Mouse (Mus musculus) neural tube, embryonic 15.5 days (tissue): ENCODE measurements around the gene Helb. TPM values are rescaled to one million over a fixed set of nuclear protein-coding genes. Genes with fewer than 3 reads are reported as not detected.

Experiments
- ATAC-seq: fragments of 200-750 bp; cut with Nextera tagmentation; 2 replicates; pipeline ENCODE4 v1.8.0; 2017; ENCODE audit warnings: mild to moderate bottlenecking, moderate TSS enrichment, moderate library complexity; ENCODE audit not compliant: low FRiP score
- H3K27ac ChIP-seq: fragments of 300-500 bp; sonication (generic); replicated peaks from 2 replicates; pipeline ENCODE4 v1.5.1; 2015; ENCODE audit warnings: mild to moderate bottlenecking, inconsistent platforms
- H3K27me3 ChIP-seq: fragments of 300-500 bp; sonication (generic); replicated peaks from 2 replicates; pipeline ENCODE4 v1.6.1; 2015; ENCODE audit warnings: inconsistent platforms
- H3K36me3 ChIP-seq: fragments of 300-500 bp; sonication (generic); 2 replicates; pipeline ENCODE4 v1.6.1; 2015; ENCODE audit warnings: inconsistent platforms
- H3K4me1 ChIP-seq: fragments of 300-500 bp; sonication (generic); 2 replicates; pipeline ENCODE4 v1.6.1; 2015; ENCODE audit warnings: inconsistent platforms
- H3K4me2 ChIP-seq: fragments of 300-500 bp; sonication (generic); 2 replicates; pipeline ENCODE4 v1.6.1; 2015; ENCODE audit warnings: inconsistent platforms, mild to moderate bottlenecking, moderate library complexity
- H3K4me3 ChIP-seq: fragments of 300-500 bp; sonication (generic); replicated peaks from 2 replicates; pipeline ENCODE4 v1.5.1; 2015; ENCODE audit warnings: mild to moderate bottlenecking, inconsistent platforms
- H3K9ac ChIP-seq: fragments of 300-500 bp; sonication (generic); replicated peaks from 2 replicates; pipeline ENCODE4 v1.6.1; 2015; ENCODE audit warnings: mild to moderate bottlenecking, inconsistent platforms
- H3K9me3 ChIP-seq: fragments of 300-500 bp; sonication (generic); replicated peaks from 2 replicates; pipeline ENCODE4 v1.6.1; 2016; ENCODE audit warnings: inconsistent platforms
- WGBS: fragments of 180-500 bp; shearing (Covaris S2); methylation state at CpG from one replicate; pipeline ENCODE4 v1.1.7; 2015; ENCODE audit warnings: mixed read lengths; 5-methylcytosine and 5-hydroxymethylcytosine counted together
- polyA plus RNA-seq: library from polyadenylated mRNA; unstranded; fragments of >200 nt; fragmentation: Nextera tagmentation; extraction: Ambion mirVana; gene quantifications from 2 replicates; pipeline ENCODE4 v1.2.1, GENCODE M21; 2015

Helb gene
- polyA plus RNA-seq: 2.6 and 3.5 TPM in 2 replicates

- peaks cover 9% of the 10 kb centered on the region for H3K4me1 ChIP-seq
- H3K27me3 ChIP-seq: no peaks in the 10 kb centered on the region
- H3K9ac ChIP-seq: peak within 1 kb of the TSS; percentile 65
- peak within 1 kb of the TSS; percentile 74 for H3K27ac ChIP-seq
- peak within 1 kb of the TSS; percentile 74 for H3K4me3 ChIP-seq
- ATAC-seq: peak; percentile 99
- H3K36me3 ChIP-seq: no peaks in the 10 kb centered on the region
- under 1% methylated on average over 55 of the region's 55 CpGs for WGBS
- H3K9me3 ChIP-seq: no peaks in the 10 kb centered on the region
- H3K4me2 ChIP-seq: peak within 1 kb of the TSS; percentile 84
These were observed at the start of gene Helb for GRCm38 (mm10) chr10:120112507-120113396. Gene Helb (minus strand): TSS chr10:120112987.

DNA sequence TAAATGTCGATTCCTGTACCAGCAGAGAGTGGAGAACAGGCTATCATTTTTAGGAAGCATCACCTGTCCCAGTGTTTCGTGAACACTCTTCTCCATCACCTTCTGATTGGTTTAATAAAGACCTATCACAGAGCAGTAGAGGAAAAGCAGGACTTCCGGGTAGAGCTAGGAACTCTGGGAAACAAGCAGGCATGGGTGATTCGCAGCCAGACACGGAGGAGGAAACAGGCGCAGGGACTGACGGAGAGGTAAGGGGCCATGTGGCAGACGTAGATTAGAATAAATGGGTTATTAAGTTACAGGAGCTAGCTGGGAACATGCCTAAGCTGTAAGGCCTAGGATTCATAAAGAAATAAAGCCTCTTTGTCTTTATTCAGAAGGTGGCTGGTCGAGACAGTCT is 47.7 kb upstream of the Helb start:
- Histone ChIP-seq H3K4me3 (no peak overlapping the region), H3K9ac (no peak overlapping the region), H3K27me3 (no peaks in the 10 kb centered on the region), H3K36me3 (no peaks in the 10 kb centered on the region), H3K9me3 (no peaks in the 10 kb centered on the region), H3K4me2 (no peak overlapping the region), H3K27ac (no peak overlapping the region), H3K4me1 (no peaks in the 10 kb centered on the region)
- ATAC-seq: no peak
- 83% methylated on average over 9 of the region's 9 CpGs for WGBS

DNA sequence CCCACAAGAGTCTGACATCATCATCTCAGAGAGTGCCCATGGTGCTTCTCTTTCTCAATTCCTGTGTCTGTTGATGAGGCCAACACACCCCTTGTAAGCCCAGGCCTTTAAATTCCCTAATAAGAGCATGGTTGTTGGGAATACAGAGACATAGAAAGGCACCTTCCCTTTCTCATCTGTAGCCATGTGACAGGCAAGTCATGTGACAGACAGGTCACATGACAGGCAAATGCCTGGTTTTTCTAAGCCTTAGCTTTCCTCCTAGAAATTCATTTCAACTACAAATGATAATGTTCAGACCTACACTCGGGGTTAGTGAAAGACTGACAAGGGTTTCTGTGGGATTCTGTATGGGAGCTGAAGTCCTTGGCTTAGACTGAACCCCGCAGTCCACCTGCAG is 41.1 kb upstream of the Helb start:
- no peak overlapping the region for H3K27ac ChIP-seq
- H3K36me3 ChIP-seq: no peaks in the 10 kb centered on the region
- H3K9ac ChIP-seq: no peak overlapping the region
- no peaks in the 10 kb centered on the region for H3K4me1 ChIP-seq
- H3K27me3 ChIP-seq: no peaks in the 10 kb centered on the region
- H3K4me2 ChIP-seq: no peak overlapping the region
- no peak overlapping the region for H3K4me3 ChIP-seq
- no peaks in the 10 kb centered on the region for H3K9me3 ChIP-seq
- 84% methylated on average over 2 of the region's 2 CpGs for WGBS
- ATAC-seq: no peak

- Histone ChIP-seq H3K27me3 (no peaks in the 10 kb centered on the region), H3K9me3 (no peaks in the 10 kb centered on the region), H3K9ac (no peak overlapping the region), H3K4me1 (no peaks in the 10 kb centered on the region), H3K4me3 (no peak overlapping the region), H3K27ac (no peak overlapping the region), H3K4me2 (no peak overlapping the region), H3K36me3 (no peaks in the 10 kb centered on the region)
- ATAC-seq: no peak
- WGBS: 94% methylated on average over 7 of the region's 7 CpGs
These were observed 38.9 kb upstream of the Helb start for GRCm38 (mm10) chr10:120151672-120152071.

DNA sequence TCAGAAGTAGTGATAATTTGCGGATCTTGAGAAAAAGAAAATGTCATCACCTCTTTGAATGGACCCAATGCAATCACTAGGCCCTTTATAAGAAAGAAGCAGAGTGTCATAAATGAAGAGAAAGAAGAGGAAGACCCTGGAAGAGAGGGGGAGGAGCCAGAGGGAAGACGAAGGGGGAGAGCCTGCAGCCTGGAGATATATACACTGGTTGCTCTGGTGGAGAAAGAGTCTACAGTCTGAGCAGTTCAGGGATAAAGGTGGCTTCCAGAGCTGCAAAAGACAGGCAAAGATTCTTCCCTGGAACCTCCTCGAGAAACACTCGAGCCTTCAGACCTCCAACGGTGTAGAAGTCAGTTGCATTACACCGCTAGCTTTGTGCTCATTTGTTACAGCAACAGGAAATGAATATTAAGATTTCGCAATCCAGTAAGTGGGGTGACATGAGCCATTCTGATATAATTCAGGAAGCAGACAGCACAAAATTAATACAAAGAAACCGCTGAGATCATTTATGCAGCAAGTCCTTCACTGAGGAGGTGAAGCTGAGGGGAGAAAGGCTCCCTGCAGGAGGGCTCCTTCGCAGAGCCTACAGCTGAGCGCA is 28.2 kb upstream of the Helb start:
- Histone ChIP-seq H3K27ac (no peak overlapping the region), H3K4me3 (no peak overlapping the region), H3K9ac (no peak overlapping the region), H3K36me3 (no peaks in the 10 kb centered on the region), H3K9me3 (peaks cover 11% of the 10 kb centered on the region), H3K4me1 (peaks cover 10% of the 10 kb centered on the region), H3K27me3 (no peaks in the 10 kb centered on the region), H3K4me2 (no peak overlapping the region)
- ATAC-seq: no peak
- 65% methylated on average over 10 of the region's 10 CpGs for WGBS

- WGBS: 59% methylated on average over 4 of the region's 4 CpGs
- no peak overlapping the region for H3K4me2 ChIP-seq
- H3K9me3 ChIP-seq: peaks cover 11% of the 10 kb centered on the region
- H3K27me3 ChIP-seq: no peaks in the 10 kb centered on the region
- no peak for ATAC-seq
- no peak overlapping the region for H3K9ac ChIP-seq
- H3K4me1 ChIP-seq: peaks cover 10% of the 10 kb centered on the region
- no peak overlapping the region for H3K4me3 ChIP-seq
- no peaks in the 10 kb centered on the region for H3K36me3 ChIP-seq
- H3K27ac ChIP-seq: no peak overlapping the region
These were observed 27.4 kb upstream of the Helb start for GRCm38 (mm10) chr10:120140193-120140592.

DNA sequence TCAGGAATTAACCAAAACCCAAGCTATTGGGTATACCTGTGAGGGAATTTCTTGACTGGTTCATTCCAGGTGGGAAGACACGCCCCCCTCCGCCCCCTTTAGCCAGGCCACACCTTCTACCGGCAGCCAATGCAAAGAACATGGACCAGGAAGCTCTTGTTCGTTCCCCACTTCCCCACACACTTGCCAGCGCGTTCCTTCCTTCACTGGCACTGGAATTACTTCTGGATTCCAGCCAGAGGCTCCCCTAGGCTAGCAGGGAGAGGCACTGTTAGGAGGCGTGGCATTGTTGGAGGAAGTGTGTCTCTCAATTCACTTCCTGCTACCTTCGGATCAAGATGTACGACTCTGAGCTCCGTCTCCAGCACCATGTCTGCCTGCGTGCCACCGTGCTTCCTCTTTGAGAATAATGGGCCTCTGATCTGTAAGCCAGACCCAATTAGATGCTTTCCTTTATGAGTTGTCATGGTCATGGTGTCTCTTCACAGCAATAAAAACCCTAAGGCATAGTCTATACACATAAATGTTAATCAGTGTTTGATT is 23.3 kb upstream of the Helb start:
- H3K4me1 ChIP-seq: peaks cover 18% of the 10 kb centered on the region
- no peaks in the 10 kb centered on the region for H3K36me3 ChIP-seq
- no peak overlapping the region for H3K4me2 ChIP-seq
- H3K27me3 ChIP-seq: no peaks in the 10 kb centered on the region
- no peak overlapping the region for H3K27ac ChIP-seq
- H3K9me3 ChIP-seq: no peaks in the 10 kb centered on the region
- ATAC-seq: no peak
- 83% methylated on average over 12 of the region's 12 CpGs for WGBS
- no peak overlapping the region for H3K9ac ChIP-seq
- no peak overlapping the region for H3K4me3 ChIP-seq

GRCm38 (mm10) chr10:120133697-120134096 is 20.9 kb upstream of the Helb start:
- H3K4me1 ChIP-seq: peaks cover 18% of the 10 kb centered on the region
- H3K9ac ChIP-seq: no peak overlapping the region
- no peaks in the 10 kb centered on the region for H3K36me3 ChIP-seq
- no peak overlapping the region for H3K27ac ChIP-seq
- 37% methylated on average over 11 of the region's 11 CpGs for WGBS
- no peak overlapping the region for H3K4me3 ChIP-seq
- no peak for ATAC-seq
- H3K27me3 ChIP-seq: no peaks in the 10 kb centered on the region
- H3K4me2 ChIP-seq: no peak overlapping the region
- H3K9me3 ChIP-seq: no peaks in the 10 kb centered on the region

- Histone ChIP-seq H3K4me1 (peaks cover 11% of the 10 kb centered on the region), H3K27me3 (no peaks in the 10 kb centered on the region), H3K4me3 (no peak overlapping the region), H3K36me3 (no peaks in the 10 kb centered on the region), H3K27ac (no peak overlapping the region), H3K4me2 (no peak overlapping the region), H3K9ac (no peak overlapping the region), H3K9me3 (no peaks in the 10 kb centered on the region)
- WGBS: 66% methylated on average over 16 of the region's 16 CpGs
- no peak for ATAC-seq
These were observed 17.8 kb upstream of the Helb start for GRCm38 (mm10) chr10:120130621-120131020.

GRCm38 (mm10) chr10:120128601-120129277 is 16.0 kb upstream of the Helb start:
- Histone ChIP-seq H3K27ac (no peak overlapping the region), H3K4me3 (no peak overlapping the region), H3K4me1 (peaks cover 9% of the 10 kb centered on the region), H3K4me2 (peak overlapping the region; percentile 39), H3K9ac (no peak overlapping the region), H3K27me3 (no peaks in the 10 kb centered on the region), H3K36me3 (no peaks in the 10 kb centered on the region), H3K9me3 (no peaks in the 10 kb centered on the region)
- 42% methylated on average over 13 of the region's 13 CpGs for WGBS
- ATAC-seq: no peak

GRCm38 (mm10) chr10:120125465-120125857 is 12.7 kb upstream of the Helb start:
- WGBS: 83% methylated on average over 10 of the region's 10 CpGs
- Histone ChIP-seq H3K9ac (no peak overlapping the region), H3K4me1 (peaks cover 3% of the 10 kb centered on the region; the same call in 1 of the 2 replicates), H3K36me3 (no peaks in the 10 kb centered on the region), H3K9me3 (no peaks in the 10 kb centered on the region), H3K27me3 (no peaks in the 10 kb centered on the region), H3K4me3 (no peak overlapping the region), H3K27ac (no peak overlapping the region), H3K4me2 (no peak overlapping the region)
- ATAC-seq: no peak
